Mouse (Mus musculus) thymus, postnatal 25 days (tissue): ENCODE results near the gene Tstd1.

ENCODE experiments used
- DNase-seq: peaks from one replicate; pipeline ENCODE4 v3.0.0; 2022

The Tstd1 gene

DNA sequence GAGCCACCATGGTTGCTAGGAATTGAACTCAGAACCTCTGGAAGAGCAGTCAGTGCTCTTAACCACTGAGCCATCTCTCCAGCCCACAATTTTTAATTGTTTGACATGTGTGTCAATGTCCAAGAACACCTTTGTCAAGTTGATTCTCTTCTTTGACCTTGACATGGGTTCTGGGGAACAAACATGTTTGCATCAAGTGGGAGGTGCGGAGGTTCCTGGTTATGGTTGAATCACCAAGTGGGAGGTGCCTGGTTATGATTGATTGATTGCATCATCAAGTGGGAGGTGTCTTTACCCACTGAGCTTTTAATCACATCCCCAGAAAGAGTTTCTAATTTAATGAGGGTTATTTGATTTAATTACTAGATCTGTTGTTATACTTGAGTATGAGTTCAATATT lies 38.9 kb downstream of the Tstd1 start:
- DNase-seq, result no peak

DNA sequence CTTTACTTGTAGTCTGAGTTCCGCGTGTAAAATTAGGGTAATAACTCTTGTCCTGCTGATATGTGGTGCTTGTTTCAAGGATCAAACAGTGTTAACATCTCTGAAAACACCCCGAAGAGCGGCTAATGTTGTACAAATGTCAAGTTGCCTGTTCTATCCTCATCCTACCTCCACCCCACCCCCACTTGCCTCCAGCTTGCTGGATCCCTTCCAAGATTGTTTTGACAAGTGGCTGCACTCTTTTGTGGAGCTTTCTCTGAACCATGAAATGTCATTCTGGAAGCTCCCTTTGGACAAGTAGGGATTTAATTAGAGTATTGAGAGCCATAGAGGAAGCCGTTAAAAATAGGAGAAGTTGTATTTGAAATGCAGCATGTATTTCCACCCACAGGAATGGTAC lies 41.1 kb downstream of the Tstd1 start:
- no peak for DNase-seq

DNA sequence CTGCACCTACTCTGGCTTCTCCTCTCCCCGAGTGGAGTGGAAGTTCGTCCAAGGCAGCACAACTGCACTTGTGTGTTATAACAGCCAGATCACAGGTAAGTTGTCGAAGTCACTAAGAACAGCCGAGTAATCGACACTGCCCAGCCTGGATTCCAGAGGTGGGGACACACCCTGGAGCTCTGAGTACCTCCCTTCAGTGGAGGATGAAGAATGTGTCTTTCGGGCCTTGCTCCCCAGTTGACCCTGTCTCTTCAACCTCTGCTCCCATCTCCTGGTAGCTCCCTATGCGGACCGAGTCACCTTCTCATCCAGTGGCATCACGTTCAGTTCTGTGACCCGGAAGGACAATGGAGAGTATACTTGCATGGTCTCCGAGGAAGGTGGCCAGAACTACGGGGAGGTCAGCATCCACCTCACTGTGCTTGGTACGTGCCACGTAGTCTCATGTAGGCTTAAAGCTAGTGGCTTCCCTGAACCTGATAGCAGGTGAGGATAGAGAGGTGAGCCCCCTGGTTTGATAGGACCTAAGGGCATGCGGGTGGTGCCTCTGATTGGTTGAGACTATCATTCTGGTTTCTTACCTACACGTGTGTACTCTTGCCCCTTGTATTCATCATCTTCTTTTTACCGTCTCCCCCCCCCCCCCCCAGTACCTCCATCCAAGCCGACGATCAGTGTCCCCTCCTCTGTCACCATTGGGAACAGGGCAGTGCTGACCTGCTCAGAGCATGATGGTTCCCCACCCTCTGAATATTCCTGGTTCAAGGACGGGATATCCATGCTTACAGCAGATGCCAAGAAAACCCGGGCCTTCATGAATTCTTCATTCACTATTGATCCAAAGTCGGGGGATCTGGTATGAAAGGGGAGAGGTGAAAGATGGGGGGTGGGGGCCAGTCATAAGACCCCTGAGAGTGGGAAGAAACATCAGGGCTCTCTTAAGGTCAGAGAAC lies 42.2 kb downstream of the Tstd1 start:
- DNase-seq, result no peak

DNA sequence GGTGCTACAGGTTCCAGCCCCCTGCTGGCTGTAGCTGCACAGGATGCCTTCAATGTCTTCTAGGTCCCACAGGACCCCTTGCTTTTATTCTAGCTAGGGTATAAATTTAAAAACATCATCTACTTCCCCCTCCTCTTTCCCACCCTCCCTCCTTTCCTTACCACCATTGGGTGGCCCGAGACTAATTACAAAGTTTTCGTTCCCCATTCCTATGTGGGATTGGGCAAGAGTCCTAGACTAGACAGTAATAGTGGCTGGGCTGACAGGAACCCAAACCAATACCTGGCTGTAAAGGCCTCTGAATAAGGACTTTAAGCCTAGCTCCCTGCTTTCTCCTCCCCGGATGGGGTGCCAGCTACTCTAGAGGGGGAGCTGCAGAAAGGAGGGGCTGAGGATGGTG lies 44.5 kb downstream of the Tstd1 start:
- DNase-seq, result no peak

DNA sequence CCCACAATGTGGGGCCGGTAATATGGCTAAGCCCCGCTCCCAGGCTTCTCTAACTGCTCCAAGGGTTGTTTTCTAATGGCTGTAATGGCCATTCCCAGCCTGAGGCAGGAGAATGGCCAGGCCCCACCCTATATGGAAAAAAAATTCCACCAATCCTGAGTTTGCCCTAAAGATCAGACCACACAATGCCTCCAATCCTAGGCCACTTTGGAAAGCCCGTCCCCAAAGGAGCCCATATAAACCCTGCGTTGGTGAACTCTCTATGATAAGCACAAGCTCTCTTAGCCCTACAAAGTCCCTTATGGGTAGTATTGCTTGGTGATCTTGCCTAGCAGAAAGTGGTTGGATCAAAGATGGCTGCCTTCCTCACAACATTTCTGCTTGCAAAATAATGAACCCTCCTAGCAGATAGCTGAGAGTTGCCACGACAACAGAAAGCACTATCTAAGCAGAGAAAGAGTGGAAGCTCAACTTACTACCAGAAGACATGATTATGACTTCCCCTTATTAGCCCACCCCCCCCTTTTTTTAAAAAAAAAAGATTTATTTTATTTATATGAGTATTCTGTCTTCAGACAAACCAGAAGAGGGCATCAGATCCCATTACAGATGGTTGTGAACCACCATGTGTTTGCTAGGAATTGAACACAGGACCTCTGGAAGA lies 47.2 kb downstream of the Tstd1 start:
- DNase-seq, result no peak

DNA sequence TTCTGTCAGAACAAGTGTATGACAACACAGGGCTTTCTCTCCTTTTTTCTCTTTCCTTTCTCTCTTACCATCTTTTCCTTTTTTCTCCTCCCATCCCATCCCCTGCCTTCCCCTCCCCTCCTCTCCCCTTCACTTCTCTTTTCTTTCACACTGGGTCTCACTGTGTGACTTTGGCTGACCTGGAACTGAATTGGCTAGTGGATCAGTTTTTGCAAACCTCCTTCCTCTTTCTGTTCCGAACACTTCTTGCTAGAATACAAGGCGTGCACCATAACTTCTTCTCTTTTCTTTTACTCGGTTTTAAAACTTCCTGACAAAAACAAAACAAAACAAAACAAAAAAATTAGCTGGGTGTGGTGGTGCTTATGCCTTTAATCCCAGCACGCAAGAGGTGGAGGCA lies 47.9 kb downstream of the Tstd1 start:
- DNase-seq, result no peak

DNA sequence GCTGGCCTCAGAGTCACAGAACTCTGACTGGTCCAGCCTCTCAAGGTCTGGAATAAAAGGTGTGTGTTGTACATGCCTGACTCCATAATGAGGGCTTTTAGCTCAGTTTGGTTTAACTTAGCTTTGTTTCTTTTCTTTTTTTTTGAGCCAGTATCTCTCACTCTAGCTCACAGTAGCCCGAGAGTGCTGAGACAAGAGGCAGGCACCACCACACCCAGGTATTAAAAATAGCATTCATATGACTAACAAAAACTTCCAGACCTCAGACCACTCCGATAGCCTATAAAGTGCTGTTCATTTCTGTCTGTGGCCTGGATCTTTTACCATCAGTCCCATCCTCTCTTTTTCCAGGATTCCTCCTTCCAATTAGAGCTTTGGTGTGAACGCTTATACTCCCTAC lies 51.0 kb downstream of the Tstd1 start:
- no peak for DNase-seq
